Mouse (Mus musculus) frontal cortex, postnatal 14 days (tissue): ENCODE results near the gene Gm5269.

Experiments
- DNase-seq, 2 experiments: peaks; one replicate each; pipeline ENCODE4 v3.0.0; 2022; ENCODE audit warnings: low spot score in 2 of 2

Gm5269 gene

GRCm38 (mm10) chr1:45881228-45881832, 8.7 kb downstream of the Gm5269 start:
- no peak for DNase-seq

GRCm38 (mm10) chr1:45877463-45877862, 12.6 kb downstream of the Gm5269 start:
- no peak for DNase-seq

- DNase-seq, result no peak
Measured at GRCm38 (mm10) chr1:45876450-45877198, 13.4 kb downstream of the Gm5269 start.

- no peak for DNase-seq
Measured at GRCm38 (mm10) chr1:45875640-45876039, 14.4 kb downstream of the Gm5269 start.

- no peak for DNase-seq
Measured at GRCm38 (mm10) chr1:45873250-45873649, 16.8 kb downstream of the Gm5269 start.

GRCm38 (mm10) chr1:45868479-45869137, 21.5 kb downstream of the Gm5269 start:
- no peak for DNase-seq

- no peak for DNase-seq
Measured at GRCm38 (mm10) chr1:45868050-45868449, 22.0 kb downstream of the Gm5269 start.

GRCm38 (mm10) chr1:45866288-45867018, 23.6 kb downstream of the Gm5269 start:
- no peak for DNase-seq

GRCm38 (mm10) chr1:45865727-45866126, 24.3 kb downstream of the Gm5269 start:
- no peak for DNase-seq

GRCm38 (mm10) chr1:45865316-45865715, 24.8 kb downstream of the Gm5269 start:
- DNase-seq, result no peak

GRCm38 (mm10) chr1:45864564-45865014, 25.5 kb downstream of the Gm5269 start:
- DNase-seq, result no peak

GRCm38 (mm10) chr1:45863641-45864040, 26.4 kb downstream of the Gm5269 start:
- DNase-seq, result no peak

- DNase-seq, result no peak
Measured at GRCm38 (mm10) chr1:45861162-45861561, 28.9 kb downstream of the Gm5269 start.

GRCm38 (mm10) chr1:45860349-45860748, 29.7 kb downstream of the Gm5269 start:
- no peak for DNase-seq

GRCm38 (mm10) chr1:45858038-45858437, 32.0 kb downstream of the Gm5269 start:
- DNase-seq, result no peak

- DNase-seq, result no peak
Measured at GRCm38 (mm10) chr1:45845466-45845865, 44.6 kb downstream of the Gm5269 start.
